Mouse (Mus musculus) heart, adult 18-20 months (tissue): ENCODE data around the gene Snupn. TPM values are rescaled to one million over a fixed set of nuclear protein-coding genes. Genes with fewer than 3 reads are reported as not detected.
"Not testable (repeated sequence)": the region's sequence is repeated elsewhere in the genome, so short reads cannot be mapped to it uniquely, and the experiment has no call there.

Source experiments
- DNase-seq, 2 experiments: peaks; one replicate each; pipeline ENCODE4 v3.0.0; 2021 to 2022; ENCODE audit warnings: mixed read lengths in 1 of 2
- total RNA-seq, 2 experiments: library from RNA; stranded (reverse); gene quantifications; 2 replicates each; pipeline ENCODE4 v1.2.3; 2021

The Snupn gene
- total RNA-seq, 2 experiments from 2014 or later = 10.6 to 11.2 TPM

DNA sequence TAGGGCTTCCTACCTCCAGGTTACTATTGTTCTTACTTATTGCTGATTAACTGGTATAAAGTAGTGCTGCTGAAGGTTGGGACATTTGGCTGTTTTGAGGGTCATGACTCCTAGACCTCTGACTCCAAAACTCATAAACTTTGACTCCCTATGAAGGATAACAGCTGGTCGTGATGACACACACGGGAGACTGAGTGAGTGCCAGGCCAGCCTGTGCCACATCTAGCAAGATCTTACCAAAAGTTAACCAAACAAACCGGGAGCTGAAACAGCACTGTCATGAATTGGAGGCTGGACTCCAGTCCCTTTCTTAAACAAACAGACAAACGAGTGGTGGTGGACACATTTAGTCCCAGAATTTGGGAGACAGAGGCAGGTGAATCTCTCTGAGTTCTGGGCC lies 21.2 kb upstream of the Snupn start:
- DNase-seq = no peak

DNA sequence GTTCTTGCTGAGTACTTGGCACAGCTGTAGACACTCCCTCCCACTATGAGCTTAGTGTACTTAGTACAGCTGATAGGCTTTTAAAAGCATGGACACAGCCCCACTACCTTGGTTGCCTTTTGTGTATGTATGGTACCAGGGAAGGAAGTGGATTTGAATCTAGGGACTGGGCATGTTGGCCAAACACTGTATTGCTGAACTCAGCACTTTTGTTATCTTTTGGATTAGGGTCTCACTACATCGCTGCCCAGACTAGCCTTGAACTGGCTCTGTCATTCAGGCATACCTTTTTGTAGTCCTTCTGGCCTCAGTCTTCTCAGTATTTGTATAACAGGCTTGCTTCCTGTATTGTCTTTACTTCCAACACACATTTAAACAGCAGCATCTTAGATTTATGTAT lies 20.1 kb upstream of the Snupn start:
- DNase-seq = no peak

DNA sequence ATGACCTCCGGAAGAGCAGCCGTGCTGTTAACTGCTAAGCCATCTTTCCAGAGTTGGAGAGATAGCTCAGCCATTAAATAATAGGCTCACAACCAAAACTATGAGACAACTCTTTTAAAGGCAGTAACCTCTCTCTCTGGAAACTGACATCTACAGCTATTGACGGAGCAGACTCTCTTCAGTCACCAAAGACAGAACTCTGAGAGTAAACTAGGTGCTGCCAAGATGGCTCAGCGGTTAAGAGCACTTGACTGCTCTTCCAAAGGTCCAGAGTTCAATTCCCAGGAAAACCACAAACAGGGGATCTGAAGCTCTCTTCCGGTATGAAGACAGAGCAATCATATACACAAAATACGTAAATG lies 13.8 kb upstream of the Snupn start:
- DNase-seq = no peak

DNA sequence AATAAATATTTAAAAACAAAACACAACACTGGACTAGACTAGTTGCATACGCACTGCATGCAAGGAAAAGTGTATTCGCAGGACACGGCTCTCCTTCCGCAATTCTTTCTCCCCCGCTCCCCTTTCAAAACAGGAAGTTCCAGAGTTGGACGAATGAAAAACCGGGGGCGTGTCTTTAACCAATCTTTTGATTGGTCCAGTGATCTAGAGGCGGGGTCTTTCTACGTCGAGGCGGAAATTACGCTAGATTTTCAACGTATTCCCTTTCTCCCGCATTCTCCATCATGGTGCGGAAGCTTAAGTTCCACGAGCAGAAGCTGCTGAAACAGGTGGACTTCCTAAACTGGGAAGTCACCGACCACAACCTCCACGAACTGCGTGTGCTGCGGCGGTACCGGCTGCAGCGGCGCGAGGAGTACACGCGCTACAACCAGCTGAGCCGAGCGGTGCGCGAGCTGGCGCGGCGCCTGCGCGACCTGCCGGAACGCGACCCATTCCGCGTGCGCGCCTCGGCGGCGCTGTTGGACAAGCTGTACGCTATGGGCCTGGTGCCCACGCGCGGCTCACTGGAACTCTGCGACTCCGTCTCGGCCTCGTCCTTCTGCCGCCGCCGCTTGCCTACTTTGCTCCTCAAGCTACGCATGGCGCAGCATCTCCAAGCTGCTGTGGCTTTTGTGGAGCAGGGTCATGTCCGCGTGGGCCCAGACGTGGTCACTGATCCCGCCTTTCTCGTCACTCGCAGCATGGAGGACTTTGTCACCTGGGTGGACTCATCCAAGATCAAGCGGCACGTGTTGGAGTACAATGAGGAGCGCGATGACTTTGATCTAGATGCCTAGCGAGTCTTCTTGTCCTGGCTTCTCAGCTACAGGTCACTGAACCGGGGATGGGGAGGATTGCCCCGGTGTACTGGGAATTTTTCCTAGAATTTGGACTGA lies 13.2 kb upstream of the Snupn start, which contains the start of gene Imp3:
TSS of gene Imp3 (plus strand) at position 253 of the 938 bp plus-strand sequence.
- DNase-seq = peak; percentile 95 to 97

DNA sequence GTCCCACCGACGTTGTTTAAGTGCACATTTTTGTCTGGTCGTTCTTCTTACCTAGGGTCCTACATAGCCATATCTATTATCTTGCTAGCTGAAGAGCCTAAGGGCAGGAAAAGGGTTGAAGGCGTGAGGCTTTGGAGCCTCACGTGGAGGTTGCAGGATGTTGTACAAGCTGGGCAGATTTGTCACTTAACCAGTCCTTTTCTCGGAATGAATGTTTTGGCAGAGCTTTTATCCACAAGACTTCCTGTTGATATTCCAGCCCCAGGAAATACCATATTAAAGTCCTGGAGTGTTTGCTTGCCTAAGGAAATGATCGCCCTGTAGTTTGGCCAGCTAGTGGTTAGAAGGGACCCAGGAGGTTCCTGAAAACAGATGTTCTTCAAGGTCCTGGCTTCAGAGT lies 12.3 kb upstream of the Snupn start:
- peak; percentile 55 to 77 for DNase-seq

DNA sequence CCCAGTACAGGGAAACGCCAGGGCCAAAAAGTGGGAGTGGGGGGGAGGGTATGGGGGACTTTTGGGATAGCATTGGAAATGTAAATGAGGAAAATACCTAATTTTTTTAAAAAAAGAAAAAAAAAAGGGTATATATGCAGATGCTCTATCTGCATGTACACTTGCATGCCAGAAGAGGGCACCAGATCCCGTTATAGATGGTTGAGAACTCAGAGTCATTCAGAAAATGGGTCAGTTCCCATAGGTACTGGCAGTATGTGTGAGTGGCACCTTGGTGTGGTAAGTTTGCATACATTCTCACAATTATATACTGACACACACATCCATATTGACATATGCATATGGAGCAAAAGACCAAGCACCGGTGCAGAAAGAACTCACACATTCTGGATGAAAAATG lies 3.2 kb upstream of the Snupn start:
- peak; percentile 49 to 62 for DNase-seq

DNA sequence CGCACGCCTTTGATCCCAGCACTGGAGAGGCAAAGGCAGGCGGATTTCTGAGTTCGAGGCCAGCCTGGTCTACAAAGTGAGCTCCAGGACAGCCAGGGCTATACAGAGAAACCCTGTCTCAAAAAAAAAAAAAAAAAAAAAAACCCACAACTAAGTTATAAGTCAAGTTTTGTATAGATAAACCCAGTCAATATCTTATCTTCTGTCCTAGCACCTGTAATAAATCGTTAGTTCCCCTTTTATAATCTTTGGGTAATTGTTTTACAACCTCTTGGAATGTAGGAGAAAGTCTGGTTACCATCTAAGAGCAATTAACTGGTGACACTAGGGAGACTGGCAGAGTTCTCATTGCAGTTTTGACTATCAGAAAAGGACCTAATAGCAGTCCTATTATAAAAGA lies 2.0 kb upstream of the Snupn start:
- DNase-seq = not testable (repeated sequence)

DNA sequence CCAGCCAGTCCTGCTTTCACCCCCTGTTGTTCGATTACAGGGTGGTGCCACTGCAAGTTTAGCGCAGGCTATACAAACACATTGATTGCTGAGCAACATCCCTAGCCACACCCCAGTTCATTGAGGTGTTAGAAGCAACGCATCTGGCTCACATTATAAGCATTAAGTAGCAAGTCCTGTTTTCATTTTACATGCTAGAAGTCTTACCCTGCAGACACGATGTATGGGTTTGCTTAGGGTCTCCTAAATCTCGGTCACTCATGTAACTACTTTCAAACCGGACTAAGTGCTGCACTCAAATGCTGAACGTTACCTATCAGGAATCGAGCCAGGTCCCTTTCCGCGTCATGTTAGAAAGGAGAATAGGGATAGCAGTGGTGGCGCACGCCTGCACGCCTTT lies 911 bp upstream of the Snupn start:
- peak in 1 of 2 experiments; percentile 10 for DNase-seq

DNA sequence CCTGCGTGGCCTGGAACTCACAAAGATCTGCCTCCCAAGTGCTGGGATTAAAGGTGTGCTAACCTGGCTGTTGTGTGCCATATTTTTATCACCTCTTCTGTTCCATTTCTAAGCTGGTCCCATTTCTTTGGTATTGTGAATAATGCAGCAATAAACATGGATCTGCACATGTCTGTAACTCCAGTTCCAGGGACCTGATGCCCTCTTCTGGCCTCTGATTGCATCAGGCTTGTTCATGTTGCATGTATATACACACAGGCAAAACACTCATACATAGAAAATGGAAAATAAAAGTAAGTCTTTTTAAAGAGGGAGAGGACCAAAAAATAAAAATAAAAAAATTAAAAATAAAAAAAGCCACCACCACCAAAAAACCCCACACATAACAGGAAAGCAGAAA lies 2.9 kb downstream of the Snupn start:
- no peak for DNase-seq

DNA sequence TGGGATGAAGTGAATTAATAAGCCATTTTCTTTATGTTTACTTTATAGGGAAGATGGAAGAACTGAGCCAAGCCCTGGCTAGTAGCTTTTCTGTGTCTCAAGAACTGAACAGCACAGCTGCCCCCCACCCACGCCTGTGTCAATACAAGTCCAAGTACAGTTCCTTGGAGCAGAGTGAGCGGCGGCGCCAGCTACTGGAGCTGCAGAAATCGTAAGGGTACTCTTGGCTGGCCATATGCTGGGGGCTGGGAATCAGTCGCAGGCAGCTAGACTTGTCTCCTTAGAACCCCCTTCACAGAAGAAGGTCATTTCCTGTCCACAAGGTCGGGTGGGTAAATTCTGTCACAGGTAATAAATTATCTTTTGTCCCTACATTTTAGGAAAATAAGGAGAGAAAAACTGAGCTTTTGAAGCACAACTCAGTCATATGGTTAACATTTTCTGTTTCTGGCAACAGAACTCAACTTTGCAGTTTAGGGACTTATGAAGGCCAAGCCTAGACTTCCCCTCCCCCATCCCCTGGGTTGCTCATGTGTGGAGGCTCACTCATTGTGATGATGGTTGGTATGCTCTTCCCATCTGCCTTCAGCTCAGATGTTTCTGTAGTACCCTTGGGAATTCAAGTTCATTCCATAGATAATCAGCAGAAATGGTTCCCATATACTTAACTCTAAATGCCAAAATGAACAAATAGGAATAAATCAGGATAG lies 6.4 kb downstream of the Snupn start:
- no peak for DNase-seq

DNA sequence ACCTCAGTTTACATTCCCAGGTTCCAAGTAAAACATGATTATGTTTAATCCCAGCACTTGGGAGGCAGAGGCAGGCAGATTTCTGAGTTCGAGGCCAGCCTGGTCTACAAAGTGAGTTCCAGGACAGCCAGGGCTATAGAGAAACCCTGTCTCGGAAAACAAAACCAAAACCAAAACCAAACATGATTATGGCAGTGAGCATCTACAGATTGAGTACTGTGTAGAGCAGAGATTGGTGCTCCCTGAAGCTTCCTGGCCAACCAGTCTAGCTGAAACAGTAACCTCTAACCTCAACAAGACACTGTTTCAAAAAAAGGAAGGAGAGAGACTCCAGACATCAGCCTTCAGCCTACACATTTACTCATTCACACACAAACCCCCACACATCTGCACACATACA lies 8.0 kb downstream of the Snupn start:
- DNase-seq = no peak

DNA sequence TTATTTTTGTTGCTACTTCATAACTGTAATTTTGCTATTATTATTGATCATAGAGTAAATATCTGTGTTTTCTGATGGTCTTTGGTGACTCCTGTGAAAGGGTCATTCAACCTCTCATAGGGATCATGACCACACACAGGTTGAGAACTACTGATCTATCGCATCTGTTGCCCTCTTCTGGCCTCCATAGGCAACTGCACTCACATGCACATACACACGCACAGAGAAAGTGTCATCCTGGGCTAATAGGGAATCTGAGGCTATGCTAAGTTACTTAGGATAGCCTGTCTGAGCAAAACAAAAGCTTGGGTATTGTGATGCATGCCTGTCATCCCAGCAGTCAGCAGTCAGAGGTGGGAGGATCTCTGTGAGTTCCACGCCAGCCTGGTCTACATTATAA lies 10.9 kb downstream of the Snupn start:
- DNase-seq = no peak

DNA sequence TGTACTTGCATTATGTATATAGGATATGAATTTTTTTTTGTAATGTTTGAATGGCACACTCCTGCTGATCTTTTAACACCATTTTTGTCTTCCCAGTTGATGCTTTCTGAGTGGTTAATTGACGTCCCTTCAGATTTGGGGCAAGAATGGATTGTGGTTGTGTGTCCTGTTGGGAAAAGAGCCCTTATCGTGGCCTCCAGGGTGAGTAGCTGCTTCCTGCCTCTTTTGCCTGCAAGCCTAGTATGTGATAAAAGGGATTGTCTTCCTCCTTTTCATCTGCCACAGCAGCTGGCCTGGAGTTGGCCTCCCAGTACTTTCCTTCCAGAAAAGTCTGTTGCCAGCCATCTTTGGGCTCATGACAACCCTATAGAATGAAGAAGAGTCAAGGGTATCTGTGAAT lies 19.5 kb downstream of the Snupn start:
- no peak for DNase-seq

DNA sequence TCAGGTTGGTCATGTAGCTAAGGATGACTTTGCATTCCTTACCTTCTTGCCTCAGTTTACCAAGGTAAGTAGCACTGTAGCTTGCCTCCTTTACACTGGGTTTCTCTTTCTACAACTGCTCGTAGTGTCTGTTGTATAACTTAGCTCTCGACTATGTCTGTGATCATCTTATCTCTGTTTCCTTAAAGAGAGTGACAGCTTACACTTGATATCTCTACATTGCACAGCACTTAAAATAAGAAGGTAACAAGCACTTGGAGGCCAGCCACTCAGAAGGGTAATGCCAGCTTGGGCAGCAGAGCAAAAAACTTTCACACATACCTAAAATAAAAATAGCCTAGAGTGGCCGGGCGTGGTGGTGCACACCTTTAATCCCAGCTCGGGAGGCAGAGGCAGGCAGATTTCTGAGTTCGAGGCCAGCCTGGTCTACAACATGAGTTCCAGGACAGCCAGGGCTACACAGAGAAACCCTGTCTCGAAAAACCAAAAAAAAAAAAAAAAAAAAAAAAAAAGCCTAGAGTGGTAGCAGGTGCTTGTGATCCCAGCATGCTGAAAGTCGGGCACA lies 23.4 kb downstream of the Snupn start:
- peak; percentile 10 to 17 for DNase-seq

DNA sequence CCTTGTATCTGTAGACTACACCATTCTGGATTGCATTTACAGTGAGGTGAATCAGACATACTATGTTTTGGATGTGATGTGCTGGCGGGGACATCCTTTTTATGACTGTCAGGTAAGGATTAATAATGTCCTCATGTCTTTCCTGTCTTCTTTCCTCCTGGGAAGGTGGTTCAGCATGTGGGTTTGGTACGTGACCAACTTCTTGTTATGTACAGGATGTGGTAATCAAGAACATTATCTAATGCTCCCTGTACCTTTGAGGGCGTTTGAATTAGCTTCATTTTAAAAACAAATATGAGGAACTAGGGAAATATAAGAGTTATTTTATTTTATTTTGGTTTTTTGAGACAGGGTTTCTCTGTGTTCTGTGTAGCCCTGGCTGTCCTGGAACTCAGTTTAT lies 24.5 kb downstream of the Snupn start:
- no peak for DNase-seq

DNA sequence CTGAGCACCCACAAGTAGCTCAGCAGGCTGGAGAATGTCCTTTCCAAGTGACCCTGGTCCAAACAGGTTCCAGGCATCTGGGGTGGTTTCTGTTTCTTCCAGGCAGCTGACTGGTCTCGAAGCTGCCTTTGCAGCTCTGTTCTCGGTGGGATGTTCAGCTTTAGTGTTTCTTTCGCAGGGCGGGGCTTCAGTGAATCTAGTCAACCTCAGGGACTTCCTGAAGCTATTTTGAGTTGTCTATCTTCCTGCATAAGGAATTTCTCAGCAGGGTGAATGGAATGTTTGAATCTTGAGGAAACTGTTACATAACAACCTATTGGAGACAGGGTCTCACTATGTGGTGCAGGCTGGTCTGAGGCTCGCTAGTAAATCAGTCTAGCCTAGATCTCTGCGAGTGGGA lies 29.5 kb downstream of the Snupn start:
- no peak for DNase-seq

DNA sequence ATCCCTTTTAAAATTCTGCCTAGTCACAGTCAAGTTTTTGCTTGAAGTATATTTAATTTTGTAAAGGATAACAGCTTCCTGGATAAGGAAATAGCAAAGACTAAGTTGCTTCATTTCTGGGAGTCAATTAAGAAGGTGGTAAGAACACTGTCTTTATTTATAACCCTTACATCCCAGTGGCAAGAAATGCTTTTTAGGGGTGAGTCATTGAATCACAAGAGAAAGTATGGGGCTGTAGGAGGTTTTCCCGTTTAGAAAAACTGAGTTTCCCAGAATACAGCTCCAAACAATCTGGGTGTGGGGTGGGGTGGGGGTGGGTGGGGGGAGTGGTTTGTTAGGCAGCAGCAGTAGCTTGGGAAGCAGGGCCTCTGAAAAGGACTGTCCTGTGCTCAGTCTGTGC lies 30.8 kb downstream of the Snupn start:
- DNase-seq = no peak

DNA sequence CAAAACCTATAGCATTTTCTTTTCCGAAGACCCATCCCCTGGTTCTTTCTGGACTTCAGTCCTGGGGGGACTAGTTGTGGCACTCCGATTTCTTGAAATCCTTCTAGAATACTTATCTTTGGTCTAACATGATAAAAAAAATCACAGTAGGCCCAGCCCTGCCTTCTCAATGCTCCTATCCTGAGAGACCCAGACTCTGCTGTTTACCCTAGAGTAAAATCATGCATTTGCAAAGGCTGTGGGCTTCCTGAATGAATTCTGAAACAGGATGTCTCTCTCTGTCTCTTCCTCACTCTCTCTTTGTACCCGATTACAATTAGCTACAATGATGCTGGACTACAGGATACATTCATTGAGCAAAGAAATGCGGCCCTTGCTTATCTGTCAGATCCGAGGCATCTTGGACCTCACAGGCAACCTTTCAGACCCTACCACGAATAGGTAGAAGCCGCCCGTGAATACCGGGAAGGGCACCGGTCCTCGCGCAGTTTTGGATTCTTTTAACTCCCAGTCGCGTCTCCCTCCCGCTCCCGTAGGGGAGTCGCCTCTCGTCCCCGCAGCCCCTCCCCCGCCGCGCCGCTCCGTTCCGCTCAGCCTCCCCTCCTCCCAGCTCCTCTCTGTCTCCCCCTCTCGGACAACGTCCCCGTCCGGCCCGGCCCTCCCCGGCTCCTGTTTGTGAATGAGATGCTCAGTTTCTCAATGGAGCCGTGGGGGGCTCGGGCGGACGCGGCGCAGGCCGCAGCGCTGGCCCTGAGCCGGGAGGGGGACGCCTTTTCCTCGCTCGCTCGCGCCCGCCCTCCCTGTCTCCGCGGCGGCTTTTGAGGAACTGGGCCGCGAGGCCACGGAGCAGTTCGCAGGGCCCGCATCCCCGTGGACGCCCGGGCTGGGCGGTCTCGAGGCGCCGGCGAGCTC lies 43.9 kb downstream of the Snupn start, which contains the start of gene Ptpn9:
TSS of gene Ptpn9 (plus strand) at position 638 of the 912 bp plus-strand sequence.
- DNase-seq = peak; percentile 93 to 94

DNA sequence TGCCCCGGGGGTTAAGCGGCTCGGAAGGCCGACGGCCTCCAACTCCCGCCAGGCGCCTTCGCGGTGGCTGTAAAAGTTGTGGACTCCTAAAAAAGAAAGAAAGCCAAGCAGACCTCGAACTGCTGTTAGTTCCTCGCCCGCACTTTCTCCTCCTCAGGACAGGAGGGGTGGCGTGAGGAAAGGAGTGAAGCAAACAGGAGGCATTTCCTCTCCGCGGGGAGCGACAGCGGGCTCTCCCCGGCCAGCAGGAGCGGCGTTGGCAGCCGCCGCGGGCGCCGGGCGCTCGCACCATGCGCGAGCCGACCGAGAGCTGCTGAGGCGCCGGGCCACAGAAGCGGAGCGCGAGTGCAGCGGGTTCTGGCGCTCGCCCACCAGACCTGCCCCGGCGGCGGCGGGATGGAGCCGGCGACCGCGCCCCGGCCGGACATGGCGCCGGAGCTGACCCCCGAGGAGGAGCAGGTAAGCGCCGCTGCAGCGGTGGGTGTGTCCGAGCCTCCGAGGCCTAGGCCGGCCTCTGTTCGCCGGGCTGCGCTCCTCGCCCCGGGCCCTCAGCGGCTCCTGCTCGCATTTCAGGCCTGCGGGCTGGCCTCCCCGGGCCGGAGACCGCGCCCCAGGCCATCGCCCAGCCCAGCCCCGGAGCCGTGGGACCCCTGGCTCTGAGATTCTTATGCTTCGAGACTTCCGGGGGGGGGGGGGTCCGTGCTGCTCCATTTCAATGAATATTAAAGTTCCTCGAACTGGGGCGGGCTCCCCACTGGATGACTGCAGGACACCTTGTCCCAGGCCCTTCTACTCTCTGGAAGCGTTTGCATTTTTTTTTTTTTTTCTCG lies 44.7 kb downstream of the Snupn start:
- peak; percentile 63 to 70 for DNase-seq

DNA sequence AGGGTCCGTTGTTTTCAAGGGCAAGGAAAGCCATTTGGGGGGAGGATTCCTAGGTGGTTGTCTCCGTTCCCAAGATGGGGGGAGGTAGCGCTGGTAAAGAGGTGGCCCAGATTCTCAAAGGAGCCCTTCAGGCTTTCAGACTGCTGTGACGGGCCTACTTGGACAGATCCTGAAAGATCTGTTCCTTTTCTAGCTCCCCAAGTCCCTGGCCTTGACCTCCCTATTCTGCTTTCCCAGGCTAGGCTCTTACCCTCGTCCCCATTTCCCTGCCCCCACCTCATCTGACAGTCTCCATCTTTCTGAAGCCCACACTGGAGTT lies 45.3 kb downstream of the Snupn start:
- peak; percentile 20 to 48 for DNase-seq

DNA sequence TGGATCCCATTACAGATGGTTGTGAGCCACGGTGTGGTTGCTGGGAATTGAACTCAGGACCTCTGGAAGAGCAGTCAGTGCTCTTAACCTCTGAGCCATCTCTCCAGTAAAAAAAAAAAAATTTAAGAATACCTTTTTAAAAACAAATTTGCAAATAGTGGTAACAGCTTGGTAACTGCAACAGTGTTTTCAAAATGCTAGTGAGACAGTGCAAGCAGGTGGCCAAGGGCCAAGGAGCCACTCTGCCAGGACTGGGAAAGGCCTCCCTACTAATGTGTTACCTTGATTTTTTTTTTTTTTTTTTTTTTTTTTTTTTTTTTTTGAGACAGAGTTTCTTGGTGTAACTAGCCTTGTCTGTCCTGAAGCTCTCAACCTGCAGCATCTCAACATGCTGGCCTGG lies 46.5 kb downstream of the Snupn start:
- DNase-seq = not testable (repeated sequence)
